Mouse (Mus musculus): Measurements from ENCODE around the gene Unc5a.

- no peak for TF ChIP-seq POLR2A (IDR thresholded peaks at IDR 0.05; ENCODE audit: borderline replicate concordance, insufficient read depth, low read length)
- TF ChIP-seq CTCF (IDR thresholded peaks at IDR 0.05; ENCODE audit: borderline replicate concordance, insufficient read depth, low read depth, low read length): no peak
Measured at GRCm38 (mm10) chr13:54983001-54983400, 33.8 kb downstream of the Unc5a start.
